14 mouse cellular contexts compared by ENCODE assay signal in the genomic region with DNA sequence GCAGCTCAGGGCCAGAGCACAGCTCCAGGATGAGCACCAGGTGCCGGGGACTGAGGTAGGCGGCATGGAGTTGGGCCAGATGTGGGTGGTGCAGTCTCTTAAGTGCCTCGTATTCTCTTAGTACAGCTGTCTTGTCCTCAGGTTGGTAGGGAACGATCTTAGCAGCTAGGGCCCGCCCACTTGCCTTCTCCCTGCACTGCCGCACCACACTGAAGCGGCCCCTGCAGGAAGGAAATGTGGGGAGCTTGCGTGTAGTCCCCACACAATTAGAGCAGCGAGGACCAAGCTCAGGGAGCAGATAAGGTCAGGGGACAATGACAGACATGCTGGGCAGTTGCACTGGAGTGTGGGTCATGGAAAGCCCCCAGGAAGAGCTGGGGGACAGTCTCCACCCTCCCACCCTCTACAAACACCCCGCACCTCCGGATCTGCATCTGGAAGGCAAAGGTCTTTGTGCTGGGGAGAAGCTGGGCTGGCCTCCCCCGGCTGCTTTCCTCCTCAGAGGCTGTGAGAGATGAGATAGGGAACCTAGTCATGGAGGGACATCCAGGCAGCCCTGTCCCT. TPM values are rescaled to one million over a fixed set of nuclear protein-coding genes. Genes with fewer than 3 reads are reported as not detected.
DNase-seq lines count a peak whose midpoint lies in the region; ATAC-seq and TF ChIP-seq lines count a peak whose summit lies in the region.
"Had no signal": no experiment of that assay in that cellular context is flagged by ENCODE, and none has a peak within 500 bp of the region (broad histone marks: within the 10 kb centered on the region; RNA-seq: fewer than 3 reads in every experiment).

No protein-coding gene starts in this region.

- H3K27ac ChIP-seq in hindbrain, postnatal 0 days: no peak overlapping the region
- no peak overlapping the region for H3K27ac ChIP-seq in hindbrain, embryonic 10.5 days
- H3K27ac ChIP-seq: liver, embryonic 15.5 days had no signal

- no peak for TF ChIP-seq CTCF in hindbrain, postnatal 0 days (IDR thresholded peaks at IDR 0.05; ENCODE audit: low read depth)

- 0 out of 2 replicates have a peak, but pooled peaks have one; percentile 8 for ATAC-seq in hindbrain, postnatal 0 days
- peak; percentile 35 for ATAC-seq in megakaryocyte-erythroid progenitor cell, adult 5-6 weeks (replicated peaks; ENCODE audit: low FRiP score, low TSS enrichment, poor library complexity, severe bottlenecking)
- ATAC-seq: intestine, embryonic 16.5 days had no signal

- H3K27me3 ChIP-seq in hindbrain, postnatal 0 days (ENCODE audit: insufficient read depth, low read length): no peaks in the 10 kb centered on the region
- peaks cover 50% of the 10 kb centered on the region for H3K27me3 ChIP-seq in hindbrain, embryonic 10.5 days (ENCODE audit: insufficient read depth, poor library complexity, severe bottlenecking)

- H3K9me3 ChIP-seq in hindbrain, postnatal 0 days (ENCODE audit: low read length): no peaks in the 10 kb centered on the region
- no peaks in the 10 kb centered on the region for H3K9me3 ChIP-seq in hindbrain, embryonic 10.5 days
- H3K9me3 ChIP-seq: G1E; liver, embryonic 15.5 days had no signal

- H3K36me3 ChIP-seq in hindbrain, postnatal 0 days (ENCODE audit: insufficient read depth, low read length): 0 out of 2 replicates have a peak, but pooled peaks cover 2% of the 10 kb centered on the region
- peaks cover 5% of the 10 kb centered on the region for H3K36me3 ChIP-seq in hindbrain, embryonic 10.5 days
- H3K36me3 ChIP-seq: liver, embryonic 15.5 days had no signal

- H3K4me3 ChIP-seq in hindbrain, postnatal 0 days (ENCODE audit: low read length): no peak overlapping the region
- no peak overlapping the region for H3K4me3 ChIP-seq in hindbrain, embryonic 10.5 days
- H3K4me3 ChIP-seq: liver, embryonic 15.5 days had no signal

- WGBS in hindbrain, postnatal 0 days: 55% methylated on average over 12 of the region's 12 CpGs
- WGBS in hindbrain, embryonic 10.5 days: 54% methylated on average over 12 of the region's 12 CpGs

- no peak overlapping the region for H3K9ac ChIP-seq in hindbrain, postnatal 0 days (replicated peaks; ENCODE audit: low read length)
- H3K9ac ChIP-seq: liver, embryonic 15.5 days had no signal

- no peaks in the 10 kb centered on the region for H3K4me1 ChIP-seq in hindbrain, postnatal 0 days (ENCODE audit: insufficient read depth, low read length)
- H3K4me1 ChIP-seq in hindbrain, embryonic 10.5 days (replicated peaks): peaks cover 23% of the 10 kb centered on the region

- DNase-seq in hindbrain, postnatal 0 days (ENCODE audit: low spot score): no peak
- no peak for DNase-seq in hindbrain, embryonic 10.5 days (ENCODE audit: low spot score)
- DNase-seq in A20 (ENCODE audit: low read depth, low spot score) (peak; percentile 20), MN1 (ENCODE audit: low spot score) (no peak)
- DNase-seq in brain, adult 2 months (ENCODE audit: low read depth, low spot score): peak; percentile 70
- no peak for DNase-seq in retina, embryonic 14.5 days (ENCODE audit: low spot score)
- no peak for DNase-seq in cerebellum, adult 11 months
- DNase-seq: adrenal gland, adult 8-10 months; cerebellum, adult 9-11 months; retina, postnatal 1 day had no signal

- no peak overlapping the region for H3K4me2 ChIP-seq in hindbrain, postnatal 0 days (ENCODE audit: low read depth, low read length)
- H3K4me2 ChIP-seq: liver, embryonic 15.5 days had no signal

RNA-seq across cellular contexts. Expression of a gene that starts 18.0 kb away (rescaled TPM):
- total RNA-seq in hindbrain, postnatal 0 days (2014; rRNA removed): 31.7 and 31.8 TPM in 2 replicates
- polyA plus RNA-seq in hindbrain, postnatal 0 days (2015; fragmentation: Nextera tagmentation; extraction: Ambion mirVana): 14.1 and 15.9 TPM in 2 replicates
- 18.8 and 20.2 TPM in 2 replicates for polyA plus RNA-seq in hindbrain, embryonic 10.5 days (2016; fragmentation: Nextera tagmentation; extraction: Ambion mirVana)
- total RNA-seq in megakaryocyte-erythroid progenitor cell, adult 5-6 weeks (2014; fragmentation: Nextera tagmentation): 22.7 and 28.2 TPM in 2 replicates
- total RNA-seq in megakaryocyte-erythroid progenitor cell, adult 5-6 weeks (2017): 13.9 and 19.2 TPM in 2 replicates

RNA-seq across cellular contexts. Expression of a gene that starts 41.4 kb away (rescaled TPM):
- total RNA-seq in hindbrain, postnatal 0 days (2014; rRNA removed): 218 and 236 TPM in 2 replicates
- polyA plus RNA-seq in hindbrain, postnatal 0 days (2015; fragmentation: Nextera tagmentation; extraction: Ambion mirVana): 49.6 and 53.3 TPM in 2 replicates
- 25.4 and 49.0 TPM in 2 replicates for polyA plus RNA-seq in hindbrain, embryonic 10.5 days (2016; fragmentation: Nextera tagmentation; extraction: Ambion mirVana)
- 29.7 and 39.9 TPM in 2 replicates for total RNA-seq in megakaryocyte-erythroid progenitor cell, adult 5-6 weeks (2014; fragmentation: Nextera tagmentation)
- total RNA-seq in megakaryocyte-erythroid progenitor cell, adult 5-6 weeks (2017): 238 and 296 TPM in 2 replicates

RNA-seq across cellular contexts. Expression of a gene that starts 41.4 kb away (rescaled TPM):
- 2.8 and 4.3 TPM in 2 replicates for total RNA-seq in hindbrain, postnatal 0 days (2014; rRNA removed)
- polyA plus RNA-seq in hindbrain, postnatal 0 days (2015; fragmentation: Nextera tagmentation; extraction: Ambion mirVana): 0.55 and 0.74 TPM in 2 replicates
- polyA plus RNA-seq in hindbrain, embryonic 10.5 days (2016; fragmentation: Nextera tagmentation; extraction: Ambion mirVana): 0.41 and 0.85 TPM in 2 replicates
- total RNA-seq in megakaryocyte-erythroid progenitor cell, adult 5-6 weeks (2014; fragmentation: Nextera tagmentation): not detected in 2 replicates
- total RNA-seq in megakaryocyte-erythroid progenitor cell, adult 5-6 weeks (2017): not detected in 2 replicates

RNA-seq across cellular contexts. Expression of a gene that starts 47.2 kb away (rescaled TPM):
- total RNA-seq in hindbrain, postnatal 0 days (2014; rRNA removed): 625 and 1,276 TPM in 2 replicates
- 103 and 109 TPM in 2 replicates for polyA plus RNA-seq in hindbrain, postnatal 0 days (2015; fragmentation: Nextera tagmentation; extraction: Ambion mirVana)
- polyA plus RNA-seq in hindbrain, embryonic 10.5 days (2016; fragmentation: Nextera tagmentation; extraction: Ambion mirVana): 39.0 and 115 TPM in 2 replicates
- total RNA-seq in megakaryocyte-erythroid progenitor cell, adult 5-6 weeks (2014; fragmentation: Nextera tagmentation): 21.1 and 27.6 TPM in 2 replicates
- total RNA-seq in megakaryocyte-erythroid progenitor cell, adult 5-6 weeks (2017): 6.3 and 6.5 TPM in 2 replicates
- polyA plus RNA-seq: G1E had no signal

RNA-seq across cellular contexts. Expression of a gene that starts 57.2 kb away (rescaled TPM):
- 975 and 1,069 TPM in 2 replicates for total RNA-seq in hindbrain, postnatal 0 days (2014; rRNA removed)
- 649 and 670 TPM in 2 replicates for polyA plus RNA-seq in hindbrain, postnatal 0 days (2015; fragmentation: Nextera tagmentation; extraction: Ambion mirVana)
- polyA plus RNA-seq in hindbrain, embryonic 10.5 days (2016; fragmentation: Nextera tagmentation; extraction: Ambion mirVana): 297 and 381 TPM in 2 replicates
- total RNA-seq in megakaryocyte-erythroid progenitor cell, adult 5-6 weeks (2014; fragmentation: Nextera tagmentation): 115 and 146 TPM in 2 replicates
- 101 and 108 TPM in 2 replicates for total RNA-seq in megakaryocyte-erythroid progenitor cell, adult 5-6 weeks (2017)

Comparison
In these comparisons a context has a peak if more than half of its experiments do, and no peak if none do; other contexts are left out.
1. DNase-seq: peak in A20 (single experiment) and brain, adult 2 months (single experiment); none in hindbrain, postnatal 0 days (single experiment), hindbrain, embryonic 10.5 days (single experiment), retina, embryonic 14.5 days (single experiment), cerebellum, adult 11 months (single experiment) and MN1 (single experiment).